Mouse (Mus musculus): ENCODE data around the gene Cacnb3. TPM values are rescaled to one million over a fixed set of nuclear protein-coding genes. Genes with fewer than 3 reads are reported as not detected.
A peak's percentile ranks its signal among the peaks of the same experiment; 100 is the strongest.

Cacnb3 gene
- polyA plus RNA-seq, 1 experiment from 2014 or later, result 41.3 TPM

DNA sequence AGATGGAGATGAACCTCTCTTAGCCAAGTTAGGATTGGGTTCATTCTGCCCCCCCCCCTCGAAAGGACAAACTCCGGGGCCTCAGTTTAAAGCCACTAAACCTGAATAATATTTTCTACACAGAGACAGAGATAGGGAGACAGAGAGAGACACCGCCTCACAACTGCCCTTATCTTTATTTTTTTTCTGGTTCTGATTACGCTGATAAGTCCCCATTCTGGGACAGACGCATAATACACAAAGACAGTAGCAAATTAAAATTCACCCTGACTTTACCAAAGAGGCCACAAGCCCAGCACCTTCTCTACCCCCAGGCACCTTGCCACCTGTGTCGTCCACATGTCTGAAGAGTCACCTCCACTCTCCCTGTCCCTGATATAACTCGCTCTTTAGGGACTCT, 51.0 kb downstream of the Cacnb3 start:
- Histone ChIP-seq H3K36me3 (ENCODE audit: control insufficient read depth, insufficient read depth, low read length) (no peaks in the 10 kb centered on the region), H3K9ac (ENCODE audit: low read depth, low read length) (no peak overlapping the region)

DNA sequence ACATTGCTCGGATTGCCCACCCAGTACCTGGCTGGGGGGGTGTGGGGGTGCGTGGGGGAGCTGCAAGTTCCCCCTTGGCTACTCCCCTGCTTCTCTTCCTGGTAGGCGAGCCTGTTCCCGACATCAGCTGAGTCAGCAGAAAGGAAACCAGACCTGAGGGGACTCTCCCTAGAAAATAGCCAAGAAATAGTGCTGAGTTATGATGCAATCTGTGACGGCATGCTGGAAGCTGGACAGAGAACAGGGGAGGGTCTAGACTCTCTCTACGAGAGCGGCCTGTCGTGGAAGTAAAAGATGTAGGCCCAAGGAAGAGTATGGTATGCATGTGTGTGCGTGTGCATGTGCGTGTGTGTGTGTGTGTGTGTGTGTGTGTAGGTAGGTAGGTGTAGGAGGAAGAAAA, 52.5 kb downstream of the Cacnb3 start:
- no peaks in the 10 kb centered on the region for H3K4me1 ChIP-seq (replicated peaks; ENCODE audit: control insufficient read depth, insufficient read depth, low read length)
- ATAC-seq (ENCODE audit: low FRiP score), result no peak

More for the DNA sequence above, 51.0 kb downstream of the Cacnb3 start:
- WGBS, result 83% methylated on average over 7 of the region's 7 CpGs
- ATAC-seq (ENCODE audit: low FRiP score) (no peak), DNase-seq (ENCODE audit: low spot score) (no peak)
- Histone ChIP-seq H3K9me3 (ENCODE audit: control insufficient read depth, low read length) (no peaks in the 10 kb centered on the region), H3K27me3 (ENCODE audit: control insufficient read depth, insufficient read depth, low read length) (no peaks in the 10 kb centered on the region), H3K4me3 (ENCODE audit: low read depth, low read length) (no peak overlapping the region), H3K27ac (ENCODE audit: low read depth, low read length) (no peak overlapping the region), H3K4me2 (replicated peaks; ENCODE audit: low read depth, low read length) (no peak overlapping the region), H3K4me1 (replicated peaks; ENCODE audit: control insufficient read depth, insufficient read depth, low read length) (no peaks in the 10 kb centered on the region)

DNA sequence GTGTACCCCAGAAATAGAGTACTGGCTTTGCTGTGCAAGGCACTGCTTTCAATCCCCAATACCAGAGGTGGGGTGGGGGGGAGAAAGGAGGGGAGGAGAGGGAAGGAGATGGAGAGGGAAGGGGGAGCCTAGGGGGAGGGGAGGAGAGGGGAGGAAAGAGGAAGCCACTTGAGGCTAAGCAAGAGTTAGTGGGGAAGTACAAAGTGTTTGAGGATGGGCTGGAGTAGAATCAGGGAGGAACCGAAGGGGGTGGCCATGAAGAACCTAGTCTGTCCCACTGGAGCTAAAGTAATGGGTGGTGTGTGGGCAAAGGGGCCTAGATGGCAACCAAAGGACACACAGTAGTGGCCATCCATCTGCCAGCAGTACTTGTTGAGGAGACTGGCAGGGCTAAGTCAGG, 53.1 kb downstream of the Cacnb3 start:
- H3K9ac ChIP-seq (ENCODE audit: low read depth, low read length), result no peak overlapping the region
- no peak for ATAC-seq (ENCODE audit: low FRiP score)
- no peak overlapping the region for H3K4me2 ChIP-seq (replicated peaks; ENCODE audit: low read depth, low read length)
- WGBS, result 86% methylated on average over 1 of the region's 1 CpGs
- no peak overlapping the region for H3K4me3 ChIP-seq (ENCODE audit: low read depth, low read length)
- DNase-seq (ENCODE audit: low spot score), result no peak
- no peaks in the 10 kb centered on the region for H3K4me1 ChIP-seq (replicated peaks; ENCODE audit: control insufficient read depth, insufficient read depth, low read length)
- H3K27ac ChIP-seq (ENCODE audit: low read depth, low read length), result no peak overlapping the region
- H3K27me3 ChIP-seq (ENCODE audit: control insufficient read depth, insufficient read depth, low read length), result no peaks in the 10 kb centered on the region
- H3K36me3 ChIP-seq (ENCODE audit: control insufficient read depth, insufficient read depth, low read length), result no peaks in the 10 kb centered on the region
- no peaks in the 10 kb centered on the region for H3K9me3 ChIP-seq (ENCODE audit: control insufficient read depth, low read length)

More for the DNA sequence above, 52.5 kb downstream of the Cacnb3 start:
- Histone ChIP-seq H3K36me3 (ENCODE audit: control insufficient read depth, insufficient read depth, low read length) (no peaks in the 10 kb centered on the region), H3K4me3 (ENCODE audit: low read depth, low read length) (no peak overlapping the region), H3K27ac (ENCODE audit: low read depth, low read length) (no peak overlapping the region), H3K4me2 (replicated peaks; ENCODE audit: low read depth, low read length) (no peak overlapping the region), H3K9ac (ENCODE audit: low read depth, low read length) (no peak overlapping the region), H3K9me3 (ENCODE audit: control insufficient read depth, low read length) (no peaks in the 10 kb centered on the region), H3K27me3 (ENCODE audit: control insufficient read depth, insufficient read depth, low read length) (no peaks in the 10 kb centered on the region)
- no peak for DNase-seq (ENCODE audit: low spot score)
- 77% methylated on average over 10 of the region's 10 CpGs for WGBS

DNA sequence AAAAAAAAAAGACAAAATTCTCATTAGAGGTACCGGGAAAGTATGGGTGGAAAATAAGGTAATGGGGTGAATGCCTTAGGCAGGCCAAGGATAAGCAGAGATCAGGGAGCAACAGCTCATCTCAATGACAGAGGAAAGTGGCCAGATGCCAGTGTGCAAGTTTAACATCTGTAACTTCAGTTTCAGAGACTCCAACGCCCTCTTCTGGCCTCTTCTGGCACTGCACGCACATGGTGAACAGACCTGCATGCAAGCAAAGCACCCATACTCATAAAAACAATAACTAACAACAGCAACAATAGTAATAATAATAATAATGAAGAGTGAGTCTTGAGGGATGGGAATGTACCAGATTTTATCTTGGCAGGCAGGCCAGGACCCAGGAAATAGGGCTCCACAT, 55.3 kb downstream of the Cacnb3 start:
- no peak overlapping the region for H3K4me2 ChIP-seq (replicated peaks; ENCODE audit: low read depth, low read length)
- H3K27me3 ChIP-seq (ENCODE audit: control insufficient read depth, insufficient read depth, low read length), result no peaks in the 10 kb centered on the region
- H3K9ac ChIP-seq (ENCODE audit: low read depth, low read length), result no peak overlapping the region
- 64% methylated on average over 3 of the region's 3 CpGs for WGBS
- H3K27ac ChIP-seq (ENCODE audit: low read depth, low read length), result no peak overlapping the region
- ATAC-seq (ENCODE audit: low FRiP score), result no peak
- H3K36me3 ChIP-seq (ENCODE audit: control insufficient read depth, insufficient read depth, low read length), result no peaks in the 10 kb centered on the region
- H3K4me3 ChIP-seq (ENCODE audit: low read depth, low read length), result no peak overlapping the region
- DNase-seq (ENCODE audit: low spot score), result no peak
- peaks cover 3% of the 10 kb centered on the region for H3K4me1 ChIP-seq (replicated peaks; ENCODE audit: control insufficient read depth, insufficient read depth, low read length)
- H3K9me3 ChIP-seq (ENCODE audit: control insufficient read depth, low read length), result no peaks in the 10 kb centered on the region

DNA sequence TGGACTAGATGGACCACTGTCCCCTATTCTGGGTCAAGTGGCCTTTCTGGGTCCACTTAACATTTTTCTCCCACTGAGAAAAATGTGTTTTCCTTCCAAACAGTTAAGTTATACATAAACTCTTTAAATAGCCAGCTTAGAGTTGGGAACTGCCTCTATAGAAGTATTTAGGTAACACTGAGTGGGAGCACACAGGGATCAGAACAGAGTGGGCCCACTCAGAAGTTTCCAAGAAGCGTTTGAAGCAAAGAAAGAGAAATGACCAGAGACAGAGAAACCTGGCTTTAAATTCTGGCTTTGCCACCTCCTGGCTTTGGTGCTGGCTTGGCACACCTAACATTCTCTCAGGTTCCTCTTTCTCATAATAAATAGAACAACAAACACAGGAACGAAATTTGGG, 59.0 kb downstream of the Cacnb3 start:
- ATAC-seq (ENCODE audit: low FRiP score), result no peak
- no peak for DNase-seq (ENCODE audit: low spot score)
- peaks cover 8% of the 10 kb centered on the region for H3K4me1 ChIP-seq (replicated peaks; ENCODE audit: control insufficient read depth, insufficient read depth, low read length)
- no peak overlapping the region for H3K27ac ChIP-seq (ENCODE audit: low read depth, low read length)
- no peaks in the 10 kb centered on the region for H3K27me3 ChIP-seq (ENCODE audit: control insufficient read depth, insufficient read depth, low read length)
- 75% methylated on average over 2 of the region's 2 CpGs for WGBS
- no peaks in the 10 kb centered on the region for H3K9me3 ChIP-seq (ENCODE audit: control insufficient read depth, low read length)
- H3K4me3 ChIP-seq (ENCODE audit: low read depth, low read length), result no peak overlapping the region
- H3K4me2 ChIP-seq (replicated peaks; ENCODE audit: low read depth, low read length), result no peak overlapping the region
- no peak overlapping the region for H3K9ac ChIP-seq (ENCODE audit: low read depth, low read length)
- no peaks in the 10 kb centered on the region for H3K36me3 ChIP-seq (ENCODE audit: control insufficient read depth, insufficient read depth, low read length)

DNA sequence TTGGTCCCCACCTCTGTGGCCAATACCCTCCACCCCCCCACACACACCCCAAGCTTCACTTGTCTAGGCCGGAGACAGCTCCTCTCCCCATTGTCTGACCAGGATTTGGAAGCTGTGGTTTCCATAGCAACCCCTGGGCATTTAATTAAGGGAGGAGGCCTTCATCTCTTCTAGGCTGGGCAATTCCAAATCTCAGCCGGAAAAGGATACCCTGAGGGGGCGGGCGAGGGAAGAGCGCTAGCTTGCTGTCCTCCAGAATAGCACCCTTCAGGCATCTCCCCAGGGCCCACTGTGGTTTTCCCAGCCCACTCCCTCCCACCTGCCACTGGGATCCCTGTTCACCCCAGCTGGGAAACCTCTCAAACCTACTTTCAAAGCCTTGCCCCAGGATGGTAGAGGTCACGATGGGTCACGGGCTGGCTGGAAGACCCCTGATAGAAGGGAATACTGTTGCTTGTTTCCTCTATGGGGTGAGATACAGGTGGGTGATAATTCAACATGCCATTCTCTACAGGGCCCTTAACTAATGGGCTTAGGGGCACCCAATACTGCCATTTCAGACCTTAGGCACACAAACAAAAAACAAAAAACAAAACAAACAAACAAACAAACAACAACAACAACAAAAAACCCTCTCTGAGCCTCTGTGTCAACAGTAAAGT, 61.0 kb downstream of the Cacnb3 start:
- Histone ChIP-seq H3K4me3 (ENCODE audit: low read depth, low read length) (no peak overlapping the region), H3K9me3 (ENCODE audit: control insufficient read depth, low read length) (no peaks in the 10 kb centered on the region), H3K9ac (ENCODE audit: low read depth, low read length) (no peak overlapping the region), H3K4me2 (replicated peaks; ENCODE audit: low read depth, low read length) (no peak overlapping the region; the same call in 1 of the 2 replicates), H3K4me1 (replicated peaks; ENCODE audit: control insufficient read depth, insufficient read depth, low read length) (peaks cover 8% of the 10 kb centered on the region), H3K36me3 (ENCODE audit: control insufficient read depth, insufficient read depth, low read length) (no peaks in the 10 kb centered on the region), H3K27ac (ENCODE audit: low read depth, low read length) (peak overlapping the region; percentile 30; the same call in 1 of the 2 replicates), H3K27me3 (ENCODE audit: control insufficient read depth, insufficient read depth, low read length) (no peaks in the 10 kb centered on the region)
- DNase-seq (ENCODE audit: low spot score) (peak; percentile 75), ATAC-seq (ENCODE audit: low FRiP score) (peak; percentile 74)
- WGBS, result 17% methylated on average over 7 of the region's 7 CpGs

DNA sequence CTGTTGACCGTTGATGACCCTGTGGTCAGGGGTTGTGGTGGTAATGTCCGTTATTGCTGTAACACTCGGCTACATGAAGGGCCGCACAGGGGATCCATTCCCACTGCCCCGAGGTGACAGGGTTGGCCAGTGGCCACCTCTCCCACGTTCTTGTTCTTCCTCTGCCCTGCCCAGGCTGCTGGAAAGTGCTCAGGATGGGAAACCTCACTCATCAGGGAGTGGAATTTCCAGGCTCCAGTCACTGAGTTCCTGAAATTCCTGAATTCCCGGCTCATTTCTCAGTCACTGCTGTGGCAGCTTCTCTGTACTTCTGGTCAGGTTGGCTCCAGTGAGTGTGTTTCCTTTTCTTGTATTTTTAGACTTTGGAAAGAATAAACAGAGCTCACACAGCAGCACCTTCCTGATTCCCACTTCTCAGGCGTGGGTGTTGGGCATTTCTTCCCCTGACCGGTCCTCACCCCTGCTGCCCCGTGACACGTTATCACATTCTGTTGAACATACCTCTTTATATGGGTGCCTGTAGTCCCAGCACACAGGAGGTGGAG, 61.6 kb downstream of the Cacnb3 start:
- Histone ChIP-seq H3K27ac (ENCODE audit: low read depth, low read length) (no peak overlapping the region), H3K27me3 (ENCODE audit: control insufficient read depth, insufficient read depth, low read length) (no peaks in the 10 kb centered on the region), H3K4me1 (replicated peaks; ENCODE audit: control insufficient read depth, insufficient read depth, low read length) (peaks cover 8% of the 10 kb centered on the region), H3K9me3 (ENCODE audit: control insufficient read depth, low read length) (no peaks in the 10 kb centered on the region), H3K4me3 (ENCODE audit: low read depth, low read length) (no peak overlapping the region), H3K36me3 (ENCODE audit: control insufficient read depth, insufficient read depth, low read length) (no peaks in the 10 kb centered on the region), H3K9ac (ENCODE audit: low read depth, low read length) (no peak overlapping the region), H3K4me2 (replicated peaks; ENCODE audit: low read depth, low read length) (no peak overlapping the region)
- WGBS, result 46% methylated on average over 11 of the region's 11 CpGs
- ATAC-seq (ENCODE audit: low FRiP score) (no peak), DNase-seq (ENCODE audit: low spot score) (no peak)

Other genes with a start within 250 kb of the Cacnb3 start
- gene Olfr283, start 249.9 kb upstream of the Cacnb3 start, polyA plus RNA-seq (2014; fragmentation: Nextera tagmentation; extraction: Ambion mirVana), result not detected in 2 replicates
- not detected in 2 replicates for gene Olfr282, start 199.6 kb upstream of the Cacnb3 start, polyA plus RNA-seq (2014; fragmentation: Nextera tagmentation; extraction: Ambion mirVana)
- not detected in 2 replicates for gene Olfr281, start 178.3 kb upstream of the Cacnb3 start, polyA plus RNA-seq (2014; fragmentation: Nextera tagmentation; extraction: Ambion mirVana)
- gene OR5BS1P, start 160.9 kb upstream of the Cacnb3 start, polyA plus RNA-seq (2014; fragmentation: Nextera tagmentation; extraction: Ambion mirVana), result not detected in 2 replicates
- gene Lalba, start 148.1 kb upstream of the Cacnb3 start, polyA plus RNA-seq (2014; fragmentation: Nextera tagmentation; extraction: Ambion mirVana), result not detected in 2 replicates
- gene Olfr279, start 138.4 kb upstream of the Cacnb3 start, polyA plus RNA-seq (2014; fragmentation: Nextera tagmentation; extraction: Ambion mirVana), result not detected in 2 replicates
- 127 and 132 TPM in 2 replicates for gene Kansl2, start 96.6 kb upstream of the Cacnb3 start, polyA plus RNA-seq (2014; fragmentation: Nextera tagmentation; extraction: Ambion mirVana)
- 63.8 and 67.8 TPM in 2 replicates for gene Ccnt1, start 59.9 kb upstream of the Cacnb3 start, polyA plus RNA-seq (2014; fragmentation: Nextera tagmentation; extraction: Ambion mirVana)
- not detected in 2 replicates for gene 4930415O20Rik, start 59.8 kb upstream of the Cacnb3 start, polyA plus RNA-seq (2014; fragmentation: Nextera tagmentation; extraction: Ambion mirVana)
- gene Adcy6, start 20.8 kb upstream of the Cacnb3 start, polyA plus RNA-seq (2014; fragmentation: Nextera tagmentation; extraction: Ambion mirVana), result 12.4 and 17.3 TPM in 2 replicates
- 21.7 and 33.0 TPM in 2 replicates for gene Ddx23, start 32.1 kb downstream of the Cacnb3 start, polyA plus RNA-seq (2014; fragmentation: Nextera tagmentation; extraction: Ambion mirVana)
- gene Rnd1, start 46.6 kb downstream of the Cacnb3 start, polyA plus RNA-seq (2014; fragmentation: Nextera tagmentation; extraction: Ambion mirVana), result 5.2 and 5.9 TPM in 2 replicates
- 2.4 and 3.0 TPM in 2 replicates for gene Ccdc65, start 77.4 kb downstream of the Cacnb3 start, polyA plus RNA-seq (2014; fragmentation: Nextera tagmentation; extraction: Ambion mirVana)
- 13.0 and 15.5 TPM in 2 replicates for gene Fkbp11, start 97.4 kb downstream of the Cacnb3 start, polyA plus RNA-seq (2014; fragmentation: Nextera tagmentation; extraction: Ambion mirVana)
- 32.3 and 33.2 TPM in 2 replicates for gene Arf3, start 132.4 kb downstream of the Cacnb3 start, polyA plus RNA-seq (2014; fragmentation: Nextera tagmentation; extraction: Ambion mirVana)
- 0.54 and 0.57 TPM in 2 replicates for gene Wnt10b, start 147.3 kb downstream of the Cacnb3 start, polyA plus RNA-seq (2014; fragmentation: Nextera tagmentation; extraction: Ambion mirVana)
- gene Wnt1, start 159.0 kb downstream of the Cacnb3 start, polyA plus RNA-seq (2014; fragmentation: Nextera tagmentation; extraction: Ambion mirVana), result 8.0 and 9.5 TPM in 2 replicates
- gene Ddn, start 178.7 kb downstream of the Cacnb3 start, polyA plus RNA-seq (2014; fragmentation: Nextera tagmentation; extraction: Ambion mirVana), result 0.35 and 0.60 TPM in 2 replicates
- 65.9 and 70.6 TPM in 2 replicates for gene Prkag1, start 200.7 kb downstream of the Cacnb3 start, polyA plus RNA-seq (2014; fragmentation: Nextera tagmentation; extraction: Ambion mirVana)
- gene Kmt2d, start 240.4 kb downstream of the Cacnb3 start, polyA plus RNA-seq (2014; fragmentation: Nextera tagmentation; extraction: Ambion mirVana), result 13.7 and 20.5 TPM in 2 replicates